ENCODE assay signal across 9 mouse cellular contexts in the genomic region with DNA sequence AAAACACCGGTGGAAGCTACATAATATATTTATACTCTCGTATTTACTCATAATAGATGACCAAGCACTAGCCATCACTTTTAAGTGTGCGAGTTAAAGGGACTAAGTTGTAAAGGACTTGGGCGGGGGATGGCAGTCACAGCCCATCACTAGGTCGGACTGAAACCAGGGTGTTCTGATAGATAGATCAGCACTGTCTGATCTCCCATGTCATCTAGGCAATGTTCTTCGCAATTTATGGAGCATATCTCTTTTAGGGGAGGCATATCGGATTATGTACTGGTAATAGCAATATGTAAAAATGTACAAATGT. TPM values are rescaled to one million over a fixed set of nuclear protein-coding genes. Genes with fewer than 3 reads are reported as not detected.
DNase-seq lines count a peak whose midpoint lies in the region; ATAC-seq and TF ChIP-seq lines count a peak whose summit lies in the region.
"Had no signal": no experiment of that assay in that cellular context is flagged by ENCODE, and none has a peak within 500 bp of the region (broad histone marks: within the 10 kb centered on the region; RNA-seq: fewer than 3 reads in every experiment).

No protein-coding gene starts in this region.

- no peak for TF ChIP-seq CTCF in E14TG2a.4 (conservative IDR thresholded peaks at IDR 0.05; ENCODE audit: low read length)

- H3K27me3 ChIP-seq in E14TG2a.4 (ENCODE audit: insufficient read depth, low read length): peaks cover 28% of the 10 kb centered on the region
- no peaks in the 10 kb centered on the region for H3K27me3 ChIP-seq in heart, embryonic 16.5 days (ENCODE audit: control insufficient read depth, insufficient read depth, low read length)
- H3K27me3 ChIP-seq in midbrain, embryonic 10.5 days (ENCODE audit: low read depth, poor library complexity, severe bottlenecking): peaks cover 13% of the 10 kb centered on the region; the same call in 1 of the 2 replicates

- no peaks in the 10 kb centered on the region for H3K36me3 ChIP-seq in E14TG2a.4 (ENCODE audit: insufficient read depth, low read length)
- no peaks in the 10 kb centered on the region for H3K36me3 ChIP-seq in heart, embryonic 16.5 days (ENCODE audit: control insufficient read depth, insufficient read depth)
- no peaks in the 10 kb centered on the region for H3K36me3 ChIP-seq in midbrain, embryonic 10.5 days

- H3K9me3 ChIP-seq in E14TG2a.4 (ENCODE audit: low read length): no peaks in the 10 kb centered on the region
- no peaks in the 10 kb centered on the region for H3K9me3 ChIP-seq in heart, embryonic 16.5 days (replicated peaks; ENCODE audit: control insufficient read depth, low read length)
- no peaks in the 10 kb centered on the region for H3K9me3 ChIP-seq in midbrain, embryonic 10.5 days (replicated peaks)

- H3K9ac ChIP-seq in heart, embryonic 16.5 days (ENCODE audit: low read length): peak overlapping the region; percentile 69

- DNase-seq in heart, adult 8-10 months (ENCODE audit: low spot score): peak; percentile 2
- DNase-seq in heart, adult 9 months (ENCODE audit: low spot score in 2 of 2): no peak
- no peak for DNase-seq in midbrain, embryonic 10.5 days (ENCODE audit: low spot score)
- no peak for DNase-seq in natural killer cell, adult 2 months (ENCODE audit: low spot score in 2 of 2)
- no peak for DNase-seq in spleen, postnatal 14 days (ENCODE audit: low spot score in 2 of 2)
- DNase-seq in adrenal gland, adult 18-20 months (ENCODE audit: low spot score in 2 of 2): no peak

- peak overlapping the region; percentile 81 for H3K4me3 ChIP-seq in E14TG2a.4 (replicated peaks; ENCODE audit: low read length)
- H3K4me3 ChIP-seq in heart, embryonic 16.5 days (ENCODE audit: low read length): peak overlapping the region; percentile 73
- H3K4me3 ChIP-seq in midbrain, embryonic 10.5 days: peak overlapping the region; percentile 68

- peak overlapping the region; percentile 90 for H3K4me2 ChIP-seq in heart, embryonic 16.5 days (ENCODE audit: low read depth, low read length)

- 20% methylated on average over 7 of the region's 7 CpGs for WGBS in heart, embryonic 16.5 days
- 24% methylated on average over 7 of the region's 7 CpGs for WGBS in midbrain, embryonic 10.5 days

- ATAC-seq in heart, embryonic 16.5 days (replicated peaks; ENCODE audit: extremely low read depth, insufficient read depth, low FRiP score): no peak

- H3K27ac ChIP-seq in heart, embryonic 16.5 days (ENCODE audit: low read length): no peak overlapping the region
- no peak overlapping the region; the same call in 1 of the 2 replicates for H3K27ac ChIP-seq in midbrain, embryonic 10.5 days (replicated peaks)

- peaks cover 9% of the 10 kb centered on the region; the same call in 1 of the 2 replicates for H3K4me1 ChIP-seq in E14TG2a.4 (replicated peaks; ENCODE audit: low read depth, low read length)
- no peaks in the 10 kb centered on the region; the same call in 1 of the 2 replicates for H3K4me1 ChIP-seq in heart, embryonic 16.5 days (ENCODE audit: control insufficient read depth, insufficient read depth, low read length)
- H3K4me1 ChIP-seq in midbrain, embryonic 10.5 days: peaks cover 7% of the 10 kb centered on the region; the same call in 1 of the 2 replicates

RNA-seq across cellular contexts. Expression of gene Sema3c, which starts 1.1 kb away (rescaled TPM):
- total RNA-seq in heart, adult 8-10 months (2022): 10 to 100 TPM; 20.3 to 22.2 (median 21.3) TPM
- polyA plus RNA-seq in heart, embryonic 16.5 days (2015; fragmentation: Nextera tagmentation; extraction: Ambion mirVana): 9.3 and 10.6 TPM in 2 replicates
- 10.7 and 16.1 TPM in 2 replicates for polyA plus RNA-seq in midbrain, embryonic 10.5 days (2016; fragmentation: Nextera tagmentation; extraction: Ambion mirVana)
- 10 to 100 TPM in 1 of 2 experiments, 1 to 10 TPM in 1; 9.4 to 20.5 TPM for total RNA-seq in adrenal gland, adult 18-20 months (2021)
- total RNA-seq: granulocyte monocyte progenitor cell, adult 5-6 weeks had no signal
